Mouse (Mus musculus): ENCODE data around the gene Nos3.

DNA sequence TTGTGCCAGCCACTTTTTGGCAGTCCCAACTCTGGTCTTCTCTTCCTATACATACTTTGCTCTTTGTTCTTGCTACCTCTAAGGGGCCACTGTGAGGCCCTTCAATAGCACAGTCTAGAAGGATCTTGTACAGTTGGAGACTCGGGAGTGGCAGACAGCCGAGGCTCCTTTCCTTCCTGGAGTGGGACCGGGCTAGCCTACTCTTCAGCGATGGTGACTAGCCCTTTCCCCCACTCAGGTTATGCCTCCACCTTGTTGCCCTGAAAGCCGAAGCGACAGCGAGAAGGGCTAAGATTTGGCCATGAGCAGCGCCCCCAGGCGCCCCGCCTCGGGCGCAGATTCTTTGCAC, 62.6 kb downstream of the Nos3 start:
- no peak for TF ChIP-seq CTCF (IDR thresholded peaks at IDR 0.05; ENCODE audit: low read depth, low read length)
- no peak for TF ChIP-seq POLR2A (IDR thresholded peaks at IDR 0.05; ENCODE audit: extremely low read depth, insufficient read depth, low read length)
